8 mouse cellular contexts compared by ENCODE assay signal in the genomic region with DNA sequence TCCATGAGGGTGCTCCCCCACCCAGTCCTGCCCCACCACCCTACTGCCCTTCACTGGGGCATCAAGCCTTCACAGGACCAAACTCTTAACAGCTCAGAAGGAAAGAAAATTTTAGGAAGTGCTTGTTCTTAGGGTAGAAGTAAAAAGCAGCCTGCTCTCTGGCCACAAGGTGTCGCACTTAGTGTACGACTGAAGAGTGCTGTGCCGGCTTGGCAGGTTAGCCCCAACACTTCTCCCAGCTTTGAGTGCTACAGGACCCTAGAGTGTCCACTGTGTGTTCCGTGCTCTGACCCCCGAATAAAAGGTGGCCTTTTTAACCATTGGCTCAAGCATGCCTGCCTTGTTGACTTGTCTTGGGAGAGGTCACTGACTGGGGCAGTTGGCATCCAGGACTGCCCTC. TPM values are rescaled to one million over a fixed set of nuclear protein-coding genes. Genes with fewer than 3 reads are reported as not detected.
DNase-seq lines count a peak whose midpoint lies in the region; ATAC-seq and TF ChIP-seq lines count a peak whose summit lies in the region.

No protein-coding gene starts in this region.

- peaks cover 24% of the 10 kb centered on the region for H3K4me1 ChIP-seq in forebrain, embryonic 10.5 days
- peaks cover 13% of the 10 kb centered on the region for H3K4me1 ChIP-seq in forebrain, embryonic 15.5 days
- peaks cover 13% of the 10 kb centered on the region; the same call in 1 of the 2 replicates for H3K4me1 ChIP-seq in midbrain, embryonic 14.5 days (ENCODE audit: control insufficient read depth, insufficient read depth, low read length)

- H3K4me2 ChIP-seq in forebrain, embryonic 15.5 days (replicated peaks): no peak overlapping the region
- no peak overlapping the region for H3K4me2 ChIP-seq in midbrain, embryonic 14.5 days (ENCODE audit: low read length)

- 12% methylated on average over 5 of the region's 5 CpGs for WGBS in forebrain, embryonic 10.5 days
- 4% methylated on average over 5 of the region's 5 CpGs for WGBS in forebrain, embryonic 15.5 days
- WGBS in midbrain, embryonic 14.5 days: 7% methylated on average over 5 of the region's 5 CpGs

- intact Hi-C loops in gastrocnemius, adult 2 months (cut with DNase I): loop anchor here (1.0 kb wide), 1 partner anchor 142 kb away; no protein-coding TSS in a partner anchor
- intact Hi-C loops in left cerebral cortex, postnatal 36 days (cut with DNase I): loop anchor here (5.0 kb wide), 1 partner anchor 33 kb away; a partner anchor contains a TSS

- no peak overlapping the region for H3K27ac ChIP-seq in forebrain, embryonic 10.5 days
- H3K27ac ChIP-seq in forebrain, embryonic 15.5 days (replicated peaks): no peak overlapping the region
- no peak overlapping the region for H3K27ac ChIP-seq in gastrocnemius, adult 2 months
- H3K27ac ChIP-seq in midbrain, embryonic 14.5 days (replicated peaks; ENCODE audit: low read depth, low read length): no peak overlapping the region

- no peaks in the 10 kb centered on the region for H3K9me3 ChIP-seq in forebrain, embryonic 10.5 days
- H3K9me3 ChIP-seq in forebrain, embryonic 15.5 days: no peaks in the 10 kb centered on the region
- H3K9me3 ChIP-seq in midbrain, embryonic 14.5 days (ENCODE audit: control insufficient read depth, low read length): no peaks in the 10 kb centered on the region

- no peak; the same call in 1 of the 2 replicates for ATAC-seq in forebrain, embryonic 15.5 days (replicated peaks)
- 0 out of 2 replicates have a peak, but pooled peaks have one; percentile 53 for ATAC-seq in midbrain, embryonic 14.5 days (ENCODE audit: low FRiP score, low TSS enrichment)

- peak; percentile 88 for TF ChIP-seq CTCF in gastrocnemius, adult 2 months (IDR thresholded peaks at IDR 0.05)

- H3K36me3 ChIP-seq in forebrain, embryonic 10.5 days (replicated peaks): peaks cover 62% of the 10 kb centered on the region
- peaks cover 51% of the 10 kb centered on the region for H3K36me3 ChIP-seq in forebrain, embryonic 15.5 days
- H3K36me3 ChIP-seq in midbrain, embryonic 14.5 days (ENCODE audit: control insufficient read depth, insufficient read depth, low read length): peaks cover 57% of the 10 kb centered on the region

- H3K9ac ChIP-seq in forebrain, embryonic 15.5 days (replicated peaks): no peak overlapping the region
- H3K9ac ChIP-seq in midbrain, embryonic 14.5 days (replicated peaks; ENCODE audit: low read length): no peak overlapping the region

- H3K4me3 ChIP-seq in forebrain, embryonic 10.5 days: no peak overlapping the region
- H3K4me3 ChIP-seq in forebrain, embryonic 15.5 days: no peak overlapping the region
- H3K4me3 ChIP-seq in gastrocnemius, adult 2 months: no peak overlapping the region
- H3K4me3 ChIP-seq in midbrain, embryonic 14.5 days (replicated peaks; ENCODE audit: low read depth, low read length): no peak overlapping the region

- no peaks in the 10 kb centered on the region for H3K27me3 ChIP-seq in forebrain, embryonic 10.5 days (ENCODE audit: poor library complexity, severe bottlenecking)
- H3K27me3 ChIP-seq in forebrain, embryonic 15.5 days: no peaks in the 10 kb centered on the region
- H3K27me3 ChIP-seq in midbrain, embryonic 14.5 days (ENCODE audit: control insufficient read depth, insufficient read depth, low read length): no peaks in the 10 kb centered on the region

- DNase-seq in forebrain, embryonic 10.5 days (ENCODE audit: extremely low spot score, low spot score): peak; percentile 74
- DNase-seq in cerebellum, postnatal 10 days: peak; percentile 89 to 90
- peak; percentile 83 for DNase-seq in gastrocnemius, adult 2 months
- peak; percentile 92 for DNase-seq in induced T-regulatory cell, adult 2 months (ENCODE audit: low read depth)
- peak; percentile 42 to 58 for DNase-seq in left cerebral cortex, postnatal 36 days (ENCODE audit: low spot score in 2 of 2)
- peak; percentile 91 for DNase-seq in midbrain, embryonic 14.5 days
- DNase-seq in spleen, adult 18-20 months: peak; percentile 50 to 68

RNA-seq across cellular contexts. Expression of a gene that starts 2.8 kb away (rescaled TPM):
- 18.4 and 20.9 TPM in 2 replicates for polyA plus RNA-seq in forebrain, embryonic 10.5 days (2016; fragmentation: Nextera tagmentation; extraction: Ambion mirVana)
- polyA plus RNA-seq in forebrain, embryonic 15.5 days (2015; fragmentation: Nextera tagmentation; extraction: Ambion mirVana): 7.4 and 9.0 TPM in 2 replicates
- 10 to 100 TPM; 15.1 to 18.5 TPM for total RNA-seq in gastrocnemius, adult 2 months (2021)
- 10 to 100 TPM; 18.1 to 19.5 TPM for total RNA-seq in left cerebral cortex, postnatal 36 days (2021)
- polyA plus RNA-seq in midbrain, embryonic 14.5 days (2014; fragmentation: Nextera tagmentation; extraction: Ambion mirVana): 7.1 and 8.3 TPM in 2 replicates

RNA-seq across cellular contexts. Expression of a gene that starts 15.6 kb away (rescaled TPM):
- 144 and 150 TPM in 2 replicates for polyA plus RNA-seq in forebrain, embryonic 10.5 days (2016; fragmentation: Nextera tagmentation; extraction: Ambion mirVana)
- polyA plus RNA-seq in forebrain, embryonic 15.5 days (2015; fragmentation: Nextera tagmentation; extraction: Ambion mirVana): 123 and 127 TPM in 2 replicates
- 10 to 100 TPM; 62.8 to 64.5 TPM for total RNA-seq in gastrocnemius, adult 2 months (2021)
- total RNA-seq in left cerebral cortex, postnatal 36 days (2021): 10 to 100 TPM; 78.8 to 80.1 TPM
- 131 and 138 TPM in 2 replicates for polyA plus RNA-seq in midbrain, embryonic 14.5 days (2014; fragmentation: Nextera tagmentation; extraction: Ambion mirVana)

RNA-seq across cellular contexts. Expression of a gene that starts 33.2 kb away (rescaled TPM):
- 12.7 and 14.0 TPM in 2 replicates for polyA plus RNA-seq in forebrain, embryonic 10.5 days (2016; fragmentation: Nextera tagmentation; extraction: Ambion mirVana)
- 27.8 and 30.2 TPM in 2 replicates for polyA plus RNA-seq in forebrain, embryonic 15.5 days (2015; fragmentation: Nextera tagmentation; extraction: Ambion mirVana)
- 1 to 10 TPM in 1 of 2 experiments, under 1 TPM in 1; 0.92 to 2.0 TPM for total RNA-seq in gastrocnemius, adult 2 months (2021)
- 10 to 100 TPM in 1 of 2 experiments, 1 to 10 TPM in 1; 9.9 to 11.1 TPM for total RNA-seq in left cerebral cortex, postnatal 36 days (2021)
- polyA plus RNA-seq in midbrain, embryonic 14.5 days (2014; fragmentation: Nextera tagmentation; extraction: Ambion mirVana): 36.3 and 38.7 TPM in 2 replicates

RNA-seq across cellular contexts. Expression of a gene that starts 33.4 kb away (rescaled TPM):
- 134 and 135 TPM in 2 replicates for polyA plus RNA-seq in forebrain, embryonic 10.5 days (2016; fragmentation: Nextera tagmentation; extraction: Ambion mirVana)
- 114 and 117 TPM in 2 replicates for polyA plus RNA-seq in forebrain, embryonic 15.5 days (2015; fragmentation: Nextera tagmentation; extraction: Ambion mirVana)
- total RNA-seq in gastrocnemius, adult 2 months (2021): 10 to 100 TPM; 75.7 to 81.5 TPM
- 100 to 1,000 TPM; 184 to 206 TPM for total RNA-seq in left cerebral cortex, postnatal 36 days (2021)
- polyA plus RNA-seq in midbrain, embryonic 14.5 days (2014; fragmentation: Nextera tagmentation; extraction: Ambion mirVana): 105 and 112 TPM in 2 replicates

RNA-seq across cellular contexts. Expression of a gene that starts 54.4 kb away (rescaled TPM):
- polyA plus RNA-seq in forebrain, embryonic 10.5 days (2016; fragmentation: Nextera tagmentation; extraction: Ambion mirVana): 0.72 and 1.1 TPM in 2 replicates
- 0.83 and 0.95 TPM in 2 replicates for polyA plus RNA-seq in forebrain, embryonic 15.5 days (2015; fragmentation: Nextera tagmentation; extraction: Ambion mirVana)
- total RNA-seq in gastrocnemius, adult 2 months (2021): 1 to 10 TPM in 1 of 2 experiments, under 1 TPM in 1; 0.75 to 2.1 TPM
- 1 to 10 TPM in 1 of 2 experiments, under 1 TPM in 1; 0.39 to 1.9 TPM for total RNA-seq in left cerebral cortex, postnatal 36 days (2021)
- polyA plus RNA-seq in midbrain, embryonic 14.5 days (2014; fragmentation: Nextera tagmentation; extraction: Ambion mirVana): 0.47 and 0.49 TPM in 2 replicates
